Mouse (Mus musculus): ENCODE results near the gene Peg10. TPM values are rescaled to one million over a fixed set of nuclear protein-coding genes. Genes with fewer than 3 reads are reported as not detected.

The Peg10 gene
- polyA plus RNA-seq, 1 experiment from 2014 or later: 4.3 TPM

- H3K27ac ChIP-seq (ENCODE audit: low read depth): no peak overlapping the region
- H3K4me1 ChIP-seq (ENCODE audit: insufficient read depth): no peaks in the 10 kb centered on the region
- WGBS: 72% methylated on average over 6 of the region's 6 CpGs
- H3K27me3 ChIP-seq (ENCODE audit: insufficient read depth, low read length): no peaks in the 10 kb centered on the region
- H3K9ac ChIP-seq: no peak overlapping the region
- no peak for ATAC-seq (ENCODE audit: insufficient read depth)
- DNase-seq: no peak
- no peak for TF ChIP-seq CTCF (IDR thresholded peaks at IDR 0.05; ENCODE audit: low read depth)
- no peaks in the 10 kb centered on the region for H3K36me3 ChIP-seq (ENCODE audit: insufficient read depth)
- H3K9me3 ChIP-seq (ENCODE audit: low read depth, low read length): no peaks in the 10 kb centered on the region
- H3K4me2 ChIP-seq: no peak overlapping the region
- H3K4me3 ChIP-seq (ENCODE audit: low read depth, low read length): no peak overlapping the region
Observed at GRCm38 (mm10) chr6:4722142-4722541, 25.0 kb upstream of the Peg10 start.

GRCm38 (mm10) chr6:4722739-4723138 lies 24.4 kb upstream of the Peg10 start:
- H3K4me2 ChIP-seq: no peak overlapping the region
- WGBS: 77% methylated on average over 13 of the region's 13 CpGs
- ATAC-seq (ENCODE audit: insufficient read depth): no peak
- H3K9ac ChIP-seq: no peak overlapping the region
- no peak for TF ChIP-seq CTCF (IDR thresholded peaks at IDR 0.05; ENCODE audit: low read depth)
- H3K4me1 ChIP-seq (ENCODE audit: insufficient read depth): no peaks in the 10 kb centered on the region
- no peaks in the 10 kb centered on the region for H3K27me3 ChIP-seq (ENCODE audit: insufficient read depth, low read length)
- H3K4me3 ChIP-seq (ENCODE audit: low read depth, low read length): no peak overlapping the region
- H3K27ac ChIP-seq (ENCODE audit: low read depth): no peak overlapping the region
- H3K36me3 ChIP-seq (ENCODE audit: insufficient read depth): no peaks in the 10 kb centered on the region
- H3K9me3 ChIP-seq (ENCODE audit: low read depth, low read length): no peaks in the 10 kb centered on the region
- DNase-seq: no peak

GRCm38 (mm10) chr6:4723998-4724757 lies 22.9 kb upstream of the Peg10 start:
- H3K4me2 ChIP-seq: no peak overlapping the region
- H3K27ac ChIP-seq (ENCODE audit: low read depth): no peak overlapping the region
- H3K36me3 ChIP-seq (ENCODE audit: insufficient read depth): no peaks in the 10 kb centered on the region
- no peak for TF ChIP-seq CTCF (IDR thresholded peaks at IDR 0.05; ENCODE audit: low read depth)
- H3K27me3 ChIP-seq (ENCODE audit: insufficient read depth, low read length): no peaks in the 10 kb centered on the region
- DNase-seq (no peak), ATAC-seq (ENCODE audit: insufficient read depth) (no peak)
- H3K4me1 ChIP-seq (ENCODE audit: insufficient read depth): no peaks in the 10 kb centered on the region
- H3K9ac ChIP-seq: no peak overlapping the region
- H3K9me3 ChIP-seq (ENCODE audit: low read depth, low read length): no peaks in the 10 kb centered on the region
- H3K4me3 ChIP-seq (ENCODE audit: low read depth, low read length): no peak overlapping the region
- 77% methylated on average over 15 of the region's 15 CpGs for WGBS

- no peak for DNase-seq
- Histone ChIP-seq H3K27ac (ENCODE audit: low read depth) (no peak overlapping the region), H3K9me3 (ENCODE audit: low read depth, low read length) (no peaks in the 10 kb centered on the region), H3K36me3 (ENCODE audit: insufficient read depth) (no peaks in the 10 kb centered on the region), H3K4me3 (ENCODE audit: low read depth, low read length) (no peak overlapping the region), H3K4me1 (ENCODE audit: insufficient read depth) (no peaks in the 10 kb centered on the region), H3K4me2 (no peak overlapping the region), H3K27me3 (ENCODE audit: insufficient read depth, low read length) (no peaks in the 10 kb centered on the region), H3K9ac (no peak overlapping the region)
- TF ChIP-seq CTCF (IDR thresholded peaks at IDR 0.05; ENCODE audit: low read depth): no peak
- no peak for ATAC-seq (ENCODE audit: insufficient read depth)
- WGBS: 86% methylated on average over 2 of the region's 2 CpGs
Observed at GRCm38 (mm10) chr6:4728305-4728704, 18.8 kb upstream of the Peg10 start.

GRCm38 (mm10) chr6:4731675-4732074 lies 15.4 kb upstream of the Peg10 start:
- Histone ChIP-seq H3K9ac (no peak overlapping the region), H3K4me3 (ENCODE audit: low read depth, low read length) (no peak overlapping the region), H3K4me2 (no peak overlapping the region), H3K27ac (ENCODE audit: low read depth) (no peak overlapping the region), H3K36me3 (ENCODE audit: insufficient read depth) (no peaks in the 10 kb centered on the region), H3K4me1 (ENCODE audit: insufficient read depth) (no peaks in the 10 kb centered on the region), H3K9me3 (ENCODE audit: low read depth, low read length) (no peaks in the 10 kb centered on the region), H3K27me3 (ENCODE audit: insufficient read depth, low read length) (no peaks in the 10 kb centered on the region)
- TF ChIP-seq CTCF (IDR thresholded peaks at IDR 0.05; ENCODE audit: low read depth): no peak
- WGBS: 54% methylated on average over 8 of the region's 8 CpGs
- DNase-seq (no peak), ATAC-seq (ENCODE audit: insufficient read depth) (no peak)

- ATAC-seq (ENCODE audit: insufficient read depth) (no peak), DNase-seq (no peak)
- no peaks in the 10 kb centered on the region for H3K36me3 ChIP-seq (ENCODE audit: insufficient read depth)
- H3K9ac ChIP-seq: no peak overlapping the region
- H3K27me3 ChIP-seq (ENCODE audit: insufficient read depth, low read length): no peaks in the 10 kb centered on the region
- WGBS: 64% methylated on average over 8 of the region's 8 CpGs
- no peak overlapping the region for H3K4me2 ChIP-seq
- H3K4me3 ChIP-seq (ENCODE audit: low read depth, low read length): no peak overlapping the region
- no peak for TF ChIP-seq CTCF (IDR thresholded peaks at IDR 0.05; ENCODE audit: low read depth)
- H3K27ac ChIP-seq (ENCODE audit: low read depth): no peak overlapping the region
- H3K9me3 ChIP-seq (ENCODE audit: low read depth, low read length): no peaks in the 10 kb centered on the region
- no peaks in the 10 kb centered on the region for H3K4me1 ChIP-seq (ENCODE audit: insufficient read depth)
Observed at GRCm38 (mm10) chr6:4733208-4733607, 13.9 kb upstream of the Peg10 start.

- ATAC-seq (ENCODE audit: insufficient read depth): no peak
- no peaks in the 10 kb centered on the region for H3K27me3 ChIP-seq (ENCODE audit: insufficient read depth, low read length)
- H3K36me3 ChIP-seq (ENCODE audit: insufficient read depth): no peaks in the 10 kb centered on the region
- no peak overlapping the region for H3K9ac ChIP-seq
- no peak overlapping the region for H3K27ac ChIP-seq (ENCODE audit: low read depth)
- no peaks in the 10 kb centered on the region for H3K9me3 ChIP-seq (ENCODE audit: low read depth, low read length)
- H3K4me2 ChIP-seq: no peak overlapping the region
- H3K4me3 ChIP-seq (ENCODE audit: low read depth, low read length): no peak overlapping the region
- TF ChIP-seq CTCF (IDR thresholded peaks at IDR 0.05; ENCODE audit: low read depth): no peak
- H3K4me1 ChIP-seq (ENCODE audit: insufficient read depth): peaks cover 7% of the 10 kb centered on the region
- WGBS: 76% methylated on average over 9 of the region's 9 CpGs
- DNase-seq: no peak
Observed at GRCm38 (mm10) chr6:4736372-4736771, 10.7 kb upstream of the Peg10 start.
